Mouse (Mus musculus): Measurements from ENCODE around the gene Golga1. TPM values are rescaled to one million over a fixed set of nuclear protein-coding genes. Genes with fewer than 3 reads are reported as not detected.

Gene Golga1
- polyA plus RNA-seq, 1 experiment from 2014 or later, result 20.8 TPM

DNA sequence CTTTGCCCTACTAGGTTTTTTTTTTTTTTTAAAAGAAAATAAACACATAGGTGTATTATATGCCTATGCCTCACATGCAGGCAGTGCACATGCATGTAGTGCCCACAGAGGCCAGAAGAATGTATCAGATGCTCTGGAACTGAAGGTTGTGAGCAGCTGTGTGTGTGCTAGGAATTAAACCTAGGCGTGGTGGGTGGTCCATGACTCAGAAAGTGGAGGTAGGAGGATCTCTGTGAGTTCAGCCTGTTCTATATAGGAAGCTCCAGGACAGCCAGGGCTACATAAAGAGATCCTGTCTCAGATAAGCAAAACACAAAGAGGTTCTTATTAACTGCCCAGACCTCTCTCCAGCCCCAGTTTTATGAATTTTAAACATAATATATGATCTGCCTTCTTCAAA, 3.8 kb upstream of the Golga1 start:
- no peak overlapping the region for H3K4me2 ChIP-seq
- H3K27me3 ChIP-seq (replicated peaks; ENCODE audit: control insufficient read depth, insufficient read depth, low read length), result no peaks in the 10 kb centered on the region
- no peak for ATAC-seq (replicated peaks; ENCODE audit: low FRiP score)
- no peaks in the 10 kb centered on the region; the same call in 1 of the 2 replicates for H3K4me1 ChIP-seq (replicated peaks; ENCODE audit: control insufficient read depth, insufficient read depth, low read length)
- H3K9me3 ChIP-seq (ENCODE audit: control insufficient read depth, low read length), result no peaks in the 10 kb centered on the region
- WGBS, result 67% methylated on average over 1 of the region's 1 CpGs
- H3K9ac ChIP-seq (ENCODE audit: low read depth, low read length), result no peak overlapping the region
- no peak for DNase-seq (ENCODE audit: low spot score)
- no peak overlapping the region for H3K27ac ChIP-seq (ENCODE audit: low read depth, low read length)
- H3K36me3 ChIP-seq (ENCODE audit: control insufficient read depth, insufficient read depth, low read length), result no peaks in the 10 kb centered on the region
- H3K4me3 ChIP-seq (ENCODE audit: low read depth, low read length), result no peak overlapping the region

DNA sequence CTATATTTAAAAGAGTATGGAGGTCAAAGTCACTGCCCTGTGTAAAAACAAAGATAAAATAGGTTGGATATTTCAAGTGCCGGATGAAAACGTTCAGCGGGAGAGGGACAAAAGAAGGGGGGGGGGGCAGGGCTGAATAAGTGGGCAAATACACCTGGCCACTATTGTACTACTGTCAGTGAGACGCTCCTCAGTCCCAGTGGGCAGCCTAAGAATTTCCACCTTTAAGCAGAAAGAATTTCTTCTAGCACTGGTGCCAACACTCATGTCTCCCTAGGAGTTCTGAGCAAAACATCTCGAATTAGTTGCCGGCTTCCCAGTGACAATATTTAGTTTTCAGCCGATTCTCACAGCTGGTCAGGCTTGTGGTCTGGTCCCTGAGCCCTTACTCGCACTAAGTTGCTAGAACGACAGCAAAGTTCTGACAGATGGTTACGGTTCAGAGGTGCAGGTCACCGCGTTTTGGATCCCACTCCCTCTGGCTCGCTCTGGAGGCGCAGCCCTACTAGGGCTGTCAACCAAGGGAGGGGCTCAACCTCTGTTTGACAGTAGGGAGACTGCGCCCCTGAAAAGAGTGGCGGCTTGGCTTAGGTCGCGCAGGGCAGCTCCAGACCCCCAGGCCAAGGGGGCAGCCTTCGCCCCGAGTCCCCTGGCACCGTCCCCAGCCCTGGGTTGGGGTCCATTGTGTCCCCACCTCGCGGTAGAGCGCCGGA, 498 bp downstream of the Golga1 start:
- WGBS, result 4% methylated on average over 25 of the region's 25 CpGs
- Histone ChIP-seq H3K9me3 (ENCODE audit: control insufficient read depth, low read length) (no peaks in the 10 kb centered on the region), H3K9ac (ENCODE audit: low read depth, low read length) (peak overlapping the region; percentile 91), H3K27ac (ENCODE audit: low read depth, low read length) (peak overlapping the region; percentile 70), H3K4me1 (replicated peaks; ENCODE audit: control insufficient read depth, insufficient read depth, low read length) (no peaks in the 10 kb centered on the region; the same call in 1 of the 2 replicates), H3K36me3 (ENCODE audit: control insufficient read depth, insufficient read depth, low read length) (peaks cover 3% of the 10 kb centered on the region; the same call in 1 of the 2 replicates), H3K27me3 (replicated peaks; ENCODE audit: control insufficient read depth, insufficient read depth, low read length) (no peaks in the 10 kb centered on the region), H3K4me2 (peak overlapping the region; percentile 81), H3K4me3 (ENCODE audit: low read depth, low read length) (peak overlapping the region; percentile 78)
- DNase-seq (ENCODE audit: low spot score), result no peak
- peak; percentile 83 for ATAC-seq (replicated peaks; ENCODE audit: low FRiP score)

DNA sequence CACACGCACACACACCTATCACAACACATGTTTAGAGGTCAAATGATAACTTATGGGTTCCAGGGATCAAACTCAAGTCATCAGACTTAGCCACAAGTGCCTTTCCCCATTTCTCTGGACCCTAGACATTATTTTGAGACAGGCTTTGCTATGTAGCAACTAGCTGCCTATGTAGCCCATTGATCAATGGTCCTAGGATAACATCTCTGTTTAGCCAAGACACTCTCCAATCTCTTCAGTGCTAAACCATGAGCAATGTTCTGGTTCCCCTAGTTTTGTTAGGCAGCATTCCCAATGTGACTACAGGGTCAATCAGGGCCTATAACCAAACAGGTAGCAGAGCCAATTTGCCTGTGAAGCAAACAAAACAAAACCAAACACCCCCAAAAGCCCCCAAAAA, 16.8 kb downstream of the Golga1 start:
- ATAC-seq (replicated peaks; ENCODE audit: low FRiP score) (no peak), DNase-seq (ENCODE audit: low spot score) (no peak)
- no peaks in the 10 kb centered on the region for H3K27me3 ChIP-seq (replicated peaks; ENCODE audit: control insufficient read depth, insufficient read depth, low read length)
- H3K4me1 ChIP-seq (replicated peaks; ENCODE audit: control insufficient read depth, insufficient read depth, low read length), result no peaks in the 10 kb centered on the region
- no peak overlapping the region for H3K9ac ChIP-seq (ENCODE audit: low read depth, low read length)
- H3K36me3 ChIP-seq (ENCODE audit: control insufficient read depth, insufficient read depth, low read length), result peaks cover 17% of the 10 kb centered on the region
- WGBS, result 89% methylated on average over 1 of the region's 1 CpGs
- no peak overlapping the region for H3K27ac ChIP-seq (ENCODE audit: low read depth, low read length)
- H3K4me2 ChIP-seq, result no peak overlapping the region
- H3K9me3 ChIP-seq (ENCODE audit: control insufficient read depth, low read length), result no peaks in the 10 kb centered on the region
- no peak overlapping the region for H3K4me3 ChIP-seq (ENCODE audit: low read depth, low read length)

DNA sequence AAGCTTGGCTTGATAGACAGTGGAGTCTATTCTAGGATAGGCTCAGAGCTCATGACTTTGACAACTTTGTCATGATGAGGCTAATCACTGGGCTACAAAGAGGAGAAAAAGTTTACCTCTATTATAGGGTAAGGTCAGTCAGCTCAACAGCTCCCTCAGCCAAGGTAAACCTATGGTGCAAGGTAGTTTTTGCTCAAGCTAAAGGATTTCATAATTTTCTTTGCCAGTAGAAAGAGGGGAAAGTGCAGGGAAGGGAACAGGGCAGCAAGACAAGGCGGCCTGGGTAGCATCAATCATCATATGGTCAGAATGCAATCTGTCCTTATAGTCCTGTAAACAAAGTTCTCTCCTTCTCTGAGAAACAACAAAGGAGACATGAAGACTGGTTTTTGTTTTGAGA, 25.1 kb downstream of the Golga1 start:
- ATAC-seq (replicated peaks; ENCODE audit: low FRiP score) (no peak), DNase-seq (ENCODE audit: low spot score) (no peak)
- H3K4me3 ChIP-seq (ENCODE audit: low read depth, low read length), result no peak overlapping the region
- no peak overlapping the region for H3K9ac ChIP-seq (ENCODE audit: low read depth, low read length)
- H3K9me3 ChIP-seq (ENCODE audit: control insufficient read depth, low read length), result no peaks in the 10 kb centered on the region
- no peak overlapping the region for H3K4me2 ChIP-seq
- H3K27me3 ChIP-seq (replicated peaks; ENCODE audit: control insufficient read depth, insufficient read depth, low read length), result no peaks in the 10 kb centered on the region
- 95% methylated on average over 1 of the region's 1 CpGs for WGBS
- no peak overlapping the region for H3K27ac ChIP-seq (ENCODE audit: low read depth, low read length)
- H3K4me1 ChIP-seq (replicated peaks; ENCODE audit: control insufficient read depth, insufficient read depth, low read length), result no peaks in the 10 kb centered on the region
- peaks cover 19% of the 10 kb centered on the region for H3K36me3 ChIP-seq (ENCODE audit: control insufficient read depth, insufficient read depth, low read length)

DNA sequence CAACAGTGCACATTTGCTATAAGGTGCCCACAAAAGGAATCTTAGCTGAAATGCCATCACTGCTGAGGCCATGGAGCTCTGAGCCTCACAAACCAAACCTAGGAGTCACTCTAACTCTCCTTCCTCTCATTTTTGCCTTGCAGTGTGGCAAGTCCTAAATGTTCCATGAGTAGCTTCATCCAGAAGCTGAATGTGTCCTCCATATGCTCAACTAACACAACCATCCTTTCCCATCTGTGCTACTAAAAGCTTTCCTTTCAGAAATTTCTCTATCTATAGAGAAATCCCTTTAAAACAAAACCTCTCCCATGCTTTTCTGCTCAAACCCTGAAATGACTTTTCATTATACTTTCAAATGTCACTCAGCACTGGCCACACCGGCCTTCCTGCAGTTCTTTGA, 33.7 kb downstream of the Golga1 start:
- Histone ChIP-seq H3K36me3 (ENCODE audit: control insufficient read depth, insufficient read depth, low read length) (peaks cover 35% of the 10 kb centered on the region), H3K27ac (ENCODE audit: low read depth, low read length) (no peak overlapping the region), H3K4me1 (replicated peaks; ENCODE audit: control insufficient read depth, insufficient read depth, low read length) (no peaks in the 10 kb centered on the region), H3K4me2 (no peak overlapping the region), H3K9ac (ENCODE audit: low read depth, low read length) (no peak overlapping the region), H3K4me3 (ENCODE audit: low read depth, low read length) (no peak overlapping the region), H3K27me3 (replicated peaks; ENCODE audit: control insufficient read depth, insufficient read depth, low read length) (no peaks in the 10 kb centered on the region), H3K9me3 (ENCODE audit: control insufficient read depth, low read length) (no peaks in the 10 kb centered on the region)
- 97% methylated on average over 1 of the region's 1 CpGs for WGBS
- DNase-seq (ENCODE audit: low spot score) (no peak), ATAC-seq (replicated peaks; ENCODE audit: low FRiP score) (no peak)

DNA sequence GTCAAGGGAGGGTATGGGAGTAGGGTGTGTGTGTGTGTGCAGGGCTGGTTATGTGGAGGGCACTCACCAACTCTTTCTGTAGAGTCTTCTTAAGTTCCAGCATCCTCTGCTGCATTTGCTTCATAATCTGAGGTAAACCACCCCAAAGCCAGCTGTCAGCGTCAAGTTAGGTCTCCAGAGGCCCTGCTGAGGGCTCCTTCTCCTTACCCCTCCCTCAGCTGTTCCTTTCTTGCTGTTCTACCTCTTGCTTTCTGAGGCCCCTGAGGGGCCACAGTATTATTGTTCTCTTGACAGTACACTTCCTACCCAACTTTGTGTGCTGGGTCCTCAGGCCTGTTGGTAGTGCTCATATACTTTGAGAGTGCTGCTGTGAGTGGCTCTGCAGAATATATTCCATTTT, 45.3 kb downstream of the Golga1 start:
- H3K4me1 ChIP-seq (replicated peaks; ENCODE audit: control insufficient read depth, insufficient read depth, low read length), result no peaks in the 10 kb centered on the region
- H3K4me3 ChIP-seq (ENCODE audit: low read depth, low read length), result no peak overlapping the region
- 87% methylated on average over 1 of the region's 1 CpGs for WGBS
- DNase-seq (ENCODE audit: low spot score) (no peak), ATAC-seq (replicated peaks; ENCODE audit: low FRiP score) (no peak)
- no peak overlapping the region for H3K27ac ChIP-seq (ENCODE audit: low read depth, low read length)
- no peaks in the 10 kb centered on the region for H3K9me3 ChIP-seq (ENCODE audit: control insufficient read depth, low read length)
- H3K4me2 ChIP-seq, result no peak overlapping the region
- no peaks in the 10 kb centered on the region for H3K27me3 ChIP-seq (replicated peaks; ENCODE audit: control insufficient read depth, insufficient read depth, low read length)
- H3K9ac ChIP-seq (ENCODE audit: low read depth, low read length), result no peak overlapping the region
- peaks cover 35% of the 10 kb centered on the region for H3K36me3 ChIP-seq (ENCODE audit: control insufficient read depth, insufficient read depth, low read length)

DNA sequence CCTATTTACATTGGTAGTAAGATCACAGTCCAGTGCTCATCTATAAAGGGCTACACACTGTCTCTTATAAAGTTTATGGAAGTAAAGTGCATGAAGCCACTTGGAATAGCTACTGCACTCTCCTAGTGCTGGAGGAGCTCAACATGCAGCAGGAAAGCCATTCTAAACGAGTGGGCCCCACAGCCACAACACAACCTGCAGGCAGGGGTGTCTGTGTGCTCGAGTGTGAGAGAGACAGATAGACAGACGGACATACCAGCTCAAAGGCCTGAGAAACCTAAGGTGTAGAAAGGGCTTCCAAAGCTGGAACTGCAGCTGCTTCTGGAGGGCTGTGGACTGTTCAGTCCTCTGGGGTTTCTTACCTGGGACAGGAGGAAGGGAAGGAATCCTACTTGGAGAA, 48.8 kb downstream of the Golga1 start:
- H3K27ac ChIP-seq (ENCODE audit: low read depth, low read length), result no peak overlapping the region
- H3K4me1 ChIP-seq (replicated peaks; ENCODE audit: control insufficient read depth, insufficient read depth, low read length), result no peaks in the 10 kb centered on the region
- whole genome bisulfite sequencing, result 78% methylated on average over 3 of the region's 3 CpGs

GRCm38 (mm10) chr2:39012768-39013279, 52.5 kb downstream of the Golga1 start:
- H3K4me2 ChIP-seq, result no peak overlapping the region
- H3K27ac ChIP-seq (ENCODE audit: low read depth, low read length), result no peak overlapping the region
- ATAC-seq (replicated peaks; ENCODE audit: low FRiP score), result no peak
- peaks cover 23% of the 10 kb centered on the region for H3K36me3 ChIP-seq (ENCODE audit: control insufficient read depth, insufficient read depth, low read length)
- no peaks in the 10 kb centered on the region for H3K9me3 ChIP-seq (ENCODE audit: control insufficient read depth, low read length)
- peaks cover 10% of the 10 kb centered on the region for H3K4me1 ChIP-seq (replicated peaks; ENCODE audit: control insufficient read depth, insufficient read depth, low read length)
- no peaks in the 10 kb centered on the region for H3K27me3 ChIP-seq (replicated peaks; ENCODE audit: control insufficient read depth, insufficient read depth, low read length)
- no peak overlapping the region for H3K9ac ChIP-seq (ENCODE audit: low read depth, low read length)
- DNase-seq (ENCODE audit: low spot score), result no peak
- WGBS, result 80% methylated on average over 7 of the region's 7 CpGs
- no peak overlapping the region for H3K4me3 ChIP-seq (ENCODE audit: low read depth, low read length)

More for the DNA sequence above, 48.8 kb downstream of the Golga1 start:
- Histone ChIP-seq H3K9me3 (ENCODE audit: control insufficient read depth, low read length) (no peaks in the 10 kb centered on the region), H3K4me2 (no peak overlapping the region), H3K36me3 (ENCODE audit: control insufficient read depth, insufficient read depth, low read length) (peaks cover 30% of the 10 kb centered on the region), H3K9ac (ENCODE audit: low read depth, low read length) (no peak overlapping the region), H3K4me3 (ENCODE audit: low read depth, low read length) (no peak overlapping the region), H3K27me3 (replicated peaks; ENCODE audit: control insufficient read depth, insufficient read depth, low read length) (no peaks in the 10 kb centered on the region)
- ATAC-seq (replicated peaks; ENCODE audit: low FRiP score), result no peak
- DNase-seq (ENCODE audit: low spot score), result no peak

DNA sequence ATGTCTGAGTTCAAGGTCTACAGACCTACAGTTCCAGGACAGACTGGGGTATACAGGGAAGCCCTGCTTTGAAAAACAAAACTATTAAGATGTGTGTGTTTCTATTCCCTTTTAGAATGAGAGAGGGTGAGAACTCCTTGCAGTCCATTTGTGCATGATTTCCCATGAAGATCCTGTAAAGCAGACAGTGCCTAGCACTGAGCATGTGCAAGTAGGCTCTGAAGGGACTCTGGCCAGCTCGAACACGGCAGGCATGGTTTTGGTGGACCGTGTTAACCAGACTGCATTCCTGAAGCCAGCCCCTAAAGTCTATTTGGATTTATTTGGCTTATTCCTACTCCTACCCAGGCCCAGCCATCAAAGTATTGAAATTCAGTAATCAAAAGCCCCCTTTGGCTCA, 53.4 kb downstream of the Golga1 start:
- no peak overlapping the region for H3K27ac ChIP-seq (ENCODE audit: low read depth, low read length)
- WGBS, result 89% methylated on average over 3 of the region's 3 CpGs
- no peak overlapping the region for H3K9ac ChIP-seq (ENCODE audit: low read depth, low read length)

More for the DNA sequence above, 53.4 kb downstream of the Golga1 start:
- H3K4me1 ChIP-seq (replicated peaks; ENCODE audit: control insufficient read depth, insufficient read depth, low read length), result peaks cover 15% of the 10 kb centered on the region
- DNase-seq (ENCODE audit: low spot score) (no peak), ATAC-seq (replicated peaks; ENCODE audit: low FRiP score) (no peak)
- no peak overlapping the region for H3K4me3 ChIP-seq (ENCODE audit: low read depth, low read length)
- H3K27me3 ChIP-seq (replicated peaks; ENCODE audit: control insufficient read depth, insufficient read depth, low read length), result no peaks in the 10 kb centered on the region
- H3K4me2 ChIP-seq, result no peak overlapping the region
- peaks cover 21% of the 10 kb centered on the region for H3K36me3 ChIP-seq (ENCODE audit: control insufficient read depth, insufficient read depth, low read length)
- H3K9me3 ChIP-seq (ENCODE audit: control insufficient read depth, low read length), result no peaks in the 10 kb centered on the region

All from liver, embryonic 11.5 days (tissue).